Comparison of ENCODE assay signal across 9 mouse cellular contexts in the genomic region with DNA sequence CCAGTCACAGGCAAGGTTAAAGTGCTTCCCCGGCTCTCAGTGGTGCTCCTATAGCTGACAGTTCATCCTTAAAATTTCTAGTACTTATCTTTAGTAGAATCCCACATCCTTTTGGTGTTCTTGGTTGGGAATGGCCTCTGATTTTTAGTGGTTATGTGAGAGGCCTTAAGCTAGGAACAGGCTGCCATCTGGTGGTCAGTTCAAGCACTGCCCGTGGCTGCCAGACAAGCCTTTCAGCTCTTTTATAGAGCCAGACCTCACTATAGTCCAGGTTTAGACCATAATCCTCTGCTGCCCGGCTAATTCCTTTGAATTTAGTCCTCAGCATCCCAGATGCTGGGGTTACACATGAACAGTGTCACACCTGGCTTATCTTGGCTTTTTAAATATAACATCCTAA. TPM values are rescaled to one million over a fixed set of nuclear protein-coding genes. Genes with fewer than 3 reads are reported as not detected.
DNase-seq lines count a peak whose midpoint lies in the region; ATAC-seq lines count a peak whose summit lies in the region.
"Had no signal": no experiment of that assay in that cellular context is flagged by ENCODE, and none has a peak within 500 bp of the region (broad histone marks: within the 10 kb centered on the region; RNA-seq: fewer than 3 reads in every experiment).

No protein-coding gene starts in this region.

- H3K9ac ChIP-seq in neural tube, embryonic 15.5 days (replicated peaks) = no peak overlapping the region
- H3K9ac ChIP-seq in midbrain, embryonic 14.5 days (replicated peaks; ENCODE audit: low read length) = no peak overlapping the region
- H3K9ac ChIP-seq: embryonic facial prominence, embryonic 13.5 days had no signal

- H3K27ac ChIP-seq in neural tube, embryonic 15.5 days (replicated peaks) = no peak overlapping the region
- no peak overlapping the region for H3K27ac ChIP-seq in midbrain, embryonic 14.5 days (replicated peaks; ENCODE audit: low read depth, low read length)
- H3K27ac ChIP-seq: embryonic facial prominence, embryonic 13.5 days had no signal

- H3K4me3 ChIP-seq in neural tube, embryonic 15.5 days (replicated peaks) = no peak overlapping the region
- no peak overlapping the region for H3K4me3 ChIP-seq in midbrain, embryonic 14.5 days (replicated peaks; ENCODE audit: low read depth, low read length)
- H3K4me3 ChIP-seq: embryonic facial prominence, embryonic 13.5 days had no signal

- peaks cover 64% of the 10 kb centered on the region for H3K36me3 ChIP-seq in neural tube, embryonic 15.5 days
- H3K36me3 ChIP-seq in midbrain, embryonic 14.5 days (ENCODE audit: control insufficient read depth, insufficient read depth, low read length) = peaks cover 78% of the 10 kb centered on the region

- H3K9me3 ChIP-seq in neural tube, embryonic 15.5 days (replicated peaks) = no peaks in the 10 kb centered on the region
- no peaks in the 10 kb centered on the region for H3K9me3 ChIP-seq in midbrain, embryonic 14.5 days (ENCODE audit: control insufficient read depth, low read length)
- H3K9me3 ChIP-seq: embryonic facial prominence, embryonic 13.5 days had no signal

- peak; percentile 74 for DNase-seq in neural tube, embryonic 10.5 days (ENCODE audit: extremely low spot score, low spot score)
- peak; percentile 91 to 94 for DNase-seq in cerebellum, postnatal 14 days
- DNase-seq in frontal cortex, postnatal 25 days (ENCODE audit: low spot score in 2 of 2) = peak; percentile 69 to 80
- peak; percentile 68 for DNase-seq in left cerebral cortex, postnatal 36 days (ENCODE audit: low spot score in 2 of 2)
- peak; percentile 92 for DNase-seq in midbrain, embryonic 14.5 days
- peak; percentile 59 to 63 for DNase-seq in spleen, postnatal 36 days (ENCODE audit: low spot score in 2 of 2)

- H3K4me2 ChIP-seq in neural tube, embryonic 15.5 days = no peak overlapping the region
- H3K4me2 ChIP-seq in midbrain, embryonic 14.5 days (ENCODE audit: low read length) = no peak overlapping the region
- H3K4me2 ChIP-seq: embryonic facial prominence, embryonic 13.5 days had no signal

- 34% methylated on average over 3 of the region's 3 CpGs for WGBS in neural tube, embryonic 15.5 days
- WGBS in midbrain, embryonic 14.5 days = 35% methylated on average over 3 of the region's 3 CpGs

- H3K4me1 ChIP-seq in neural tube, embryonic 15.5 days = no peaks in the 10 kb centered on the region
- H3K4me1 ChIP-seq in midbrain, embryonic 14.5 days (ENCODE audit: control insufficient read depth, insufficient read depth, low read length) = no peaks in the 10 kb centered on the region
- H3K4me1 ChIP-seq: embryonic facial prominence, embryonic 13.5 days had no signal

- intact Hi-C loops in left cerebral cortex, postnatal 36 days (cut with DNase I) = loop anchor here (5.0 kb wide), 2 partner anchors 43 to 78 kb away; a partner anchor contains a TSS

- ATAC-seq in neural tube, embryonic 15.5 days (ENCODE audit: low FRiP score) = no peak
- ATAC-seq in inflammation-experienced regulatory T-cells, adult 6 months = peak; percentile 88
- ATAC-seq in midbrain, embryonic 14.5 days (ENCODE audit: low FRiP score, low TSS enrichment) = no peak

- no peaks in the 10 kb centered on the region for H3K27me3 ChIP-seq in neural tube, embryonic 15.5 days (replicated peaks)
- no peaks in the 10 kb centered on the region for H3K27me3 ChIP-seq in midbrain, embryonic 14.5 days (ENCODE audit: control insufficient read depth, insufficient read depth, low read length)
- H3K27me3 ChIP-seq: embryonic facial prominence, embryonic 13.5 days had no signal

RNA-seq across cellular contexts. Expression of a gene that starts 41.3 kb away (rescaled TPM):
- 68.1 and 69.3 TPM in 2 replicates for polyA plus RNA-seq in neural tube, embryonic 15.5 days (2015; fragmentation: Nextera tagmentation; extraction: Ambion mirVana)
- 10 to 100 TPM; 24.2 to 34.2 (median 31.8) TPM for polyA plus RNA-seq in inflammation-experienced regulatory T-cells, adult 6 months (2017; shearing (Covaris generic))
- total RNA-seq in left cerebral cortex, postnatal 36 days (2021) = 10 to 100 TPM; 50.0 to 53.9 TPM
- polyA plus RNA-seq in midbrain, embryonic 14.5 days (2014; fragmentation: Nextera tagmentation; extraction: Ambion mirVana) = 58.4 and 77.2 TPM in 2 replicates
